Mouse (Mus musculus) brain, embryonic 18.5 days (tissue): ENCODE results near the gene Pick1.
"Not testable (repeated sequence)": the region's sequence is repeated elsewhere in the genome, so short reads cannot be mapped to it uniquely, and the experiment has no call there.

Experiments
- DNase-seq: peaks from one replicate; pipeline ENCODE4 v3.0.0-alpha.2; 2012; ENCODE audit warnings: low read depth, low spot score

Pick1 gene

GRCm38 (mm10) chr15:79224685-79225084 lies 4.3 kb upstream of the Pick1 start:
- no peak for DNase-seq

GRCm38 (mm10) chr15:79225780-79226179 lies 3.2 kb upstream of the Pick1 start:
- not testable (repeated sequence) for DNase-seq

GRCm38 (mm10) chr15:79235268-79235667 lies 6.3 kb downstream of the Pick1 start:
- no peak for DNase-seq

- DNase-seq, result no peak
Measured at GRCm38 (mm10) chr15:79238036-79238435, 9.1 kb downstream of the Pick1 start.

- no peak for DNase-seq
Measured at GRCm38 (mm10) chr15:79242574-79243233, 13.7 kb downstream of the Pick1 start.

DNA sequence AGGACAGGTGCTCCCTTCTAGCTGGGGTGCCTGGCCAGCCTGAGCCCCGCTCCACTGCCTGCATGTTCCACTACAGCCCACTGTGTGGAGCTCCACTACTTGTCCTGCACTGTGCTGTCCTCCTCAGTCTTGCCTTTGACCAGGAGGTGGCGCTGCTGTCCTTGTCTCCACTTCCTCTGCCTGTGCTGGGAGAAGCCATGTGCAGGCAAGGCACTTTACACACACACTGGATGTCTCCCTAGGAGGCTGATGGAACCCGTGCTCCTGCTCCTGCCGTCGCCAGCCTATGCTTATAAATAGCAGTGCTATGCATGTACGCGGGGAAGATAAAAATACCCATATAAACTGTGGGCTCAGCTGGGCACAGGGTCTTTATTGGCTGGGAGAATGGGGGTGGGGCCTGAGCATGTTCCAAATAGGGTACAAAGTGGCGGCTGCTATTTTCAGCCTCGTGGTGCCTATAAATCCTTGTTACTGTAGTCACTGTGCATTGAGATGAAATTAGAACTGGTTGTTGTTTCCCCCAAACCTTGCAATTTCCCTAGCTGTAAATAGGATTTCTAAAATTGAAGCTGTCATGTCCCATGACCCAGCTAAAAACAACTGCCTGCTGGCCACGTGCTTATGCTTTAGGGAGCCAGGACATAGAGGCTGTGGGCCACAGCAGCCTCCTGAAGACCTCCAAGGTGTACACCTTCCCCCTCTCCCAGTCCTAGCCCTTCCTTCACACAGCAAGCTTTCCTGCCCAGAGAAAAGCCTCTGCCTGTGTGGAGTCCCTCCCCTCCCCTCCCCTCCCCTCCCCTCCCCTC lies 14.5 kb downstream of the Pick1 start:
- DNase-seq, result peak; percentile 93

GRCm38 (mm10) chr15:79244071-79244893 lies 15.3 kb downstream of the Pick1 start:
- no peak for DNase-seq

- DNase-seq, result no peak
Measured at GRCm38 (mm10) chr15:79245321-79245720, 16.3 kb downstream of the Pick1 start.

DNA sequence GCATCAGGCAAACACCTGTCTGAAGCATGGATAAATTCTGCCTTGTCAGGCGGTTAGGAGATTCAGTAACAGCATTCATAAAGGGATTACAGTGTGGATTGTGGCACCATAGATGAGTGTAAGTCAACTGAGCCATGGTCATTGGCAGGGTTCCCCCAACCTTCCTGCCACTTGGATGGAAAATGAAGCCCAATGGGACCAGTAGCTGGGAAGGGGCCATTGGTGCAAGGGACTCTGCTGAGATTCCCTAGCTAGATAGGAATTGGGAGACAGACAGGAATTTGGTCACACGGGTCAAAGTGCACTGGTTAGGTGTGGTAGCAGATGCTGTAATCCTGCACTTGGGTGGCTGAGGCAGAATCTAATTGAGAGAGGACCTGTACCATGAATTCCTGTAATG lies 21.3 kb downstream of the Pick1 start:
- DNase-seq, result no peak

GRCm38 (mm10) chr15:79251168-79251567 lies 22.2 kb downstream of the Pick1 start:
- DNase-seq, result no peak

GRCm38 (mm10) chr15:79251781-79252491 lies 23.0 kb downstream of the Pick1 start:
- no peak for DNase-seq

DNA sequence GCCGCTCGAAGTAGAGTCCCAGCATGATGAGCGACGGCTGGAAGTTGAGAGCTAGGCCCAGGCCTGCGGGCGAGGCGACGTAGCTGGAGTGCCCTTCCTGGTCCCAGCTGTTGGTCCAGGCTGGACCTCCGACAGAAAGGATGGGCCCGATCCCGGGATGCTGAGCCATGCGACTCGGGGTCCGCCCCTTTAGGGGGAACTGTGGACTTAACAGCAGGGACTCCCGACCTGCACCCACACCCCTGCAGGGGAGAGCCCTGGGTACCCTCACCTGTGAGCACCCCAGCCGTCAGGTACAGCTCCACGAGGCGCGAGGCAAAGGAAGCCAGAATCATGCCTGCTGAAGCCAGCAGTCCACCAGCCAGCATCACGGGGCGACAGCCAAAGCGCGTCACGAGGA lies 23.6 kb downstream of the Pick1 start:
- no peak for DNase-seq

GRCm38 (mm10) chr15:79254661-79255060 lies 25.7 kb downstream of the Pick1 start, which contains the start of gene Slc16a8:
Slc16a8 (minus strand) TSS chr15:79254761.
- no peak for DNase-seq

- no peak for DNase-seq
Measured at GRCm38 (mm10) chr15:79258521-79258920, 29.5 kb downstream of the Pick1 start.

- DNase-seq, result no peak
Measured at GRCm38 (mm10) chr15:79261095-79261725, 32.2 kb downstream of the Pick1 start.

- DNase-seq, result no peak
Measured at GRCm38 (mm10) chr15:79261757-79262156, 32.8 kb downstream of the Pick1 start.

DNA sequence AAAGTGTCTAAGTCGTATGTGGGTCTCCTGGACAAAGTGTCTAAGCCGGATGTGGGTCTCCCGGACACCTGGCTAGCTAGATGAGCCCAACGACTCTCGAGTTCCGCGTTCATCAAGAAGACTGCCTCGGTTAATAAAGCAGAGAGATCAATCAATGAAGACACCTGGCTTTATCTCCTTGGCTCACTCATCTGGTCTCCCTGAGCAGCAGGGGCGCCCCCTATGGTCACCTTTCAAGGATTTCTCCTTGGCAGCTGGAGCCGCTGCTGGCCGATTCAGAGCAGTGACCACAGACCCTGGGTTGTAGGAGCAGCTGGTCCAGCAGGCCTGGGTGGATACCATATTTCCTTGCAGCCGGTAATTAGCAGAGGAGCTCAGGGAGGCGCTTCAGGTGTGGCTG lies 33.4 kb downstream of the Pick1 start:
- no peak for DNase-seq

DNA sequence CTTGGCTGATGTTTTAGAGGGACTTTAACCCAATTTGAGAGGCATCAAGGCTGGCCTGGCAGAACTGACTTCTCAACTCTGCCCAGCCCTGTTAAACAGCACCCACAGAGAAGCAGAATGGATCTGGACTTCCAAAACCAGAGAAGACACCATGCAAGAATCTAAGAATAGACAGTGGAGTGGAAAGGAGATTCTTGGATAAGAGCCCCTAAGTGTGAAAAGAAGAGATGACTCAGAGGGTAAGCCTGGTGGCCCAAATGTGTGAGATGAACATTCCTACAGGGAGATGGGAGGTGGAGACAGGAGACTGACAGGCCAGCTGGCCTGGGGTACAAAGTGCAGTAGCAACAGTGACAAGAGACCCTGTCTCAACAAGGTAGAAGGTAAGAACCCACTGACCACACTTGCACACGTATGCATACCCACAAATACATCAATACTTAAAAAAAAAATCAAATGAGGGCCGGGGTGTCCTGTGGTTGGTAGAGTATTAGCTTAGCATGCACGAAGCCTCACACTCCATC lies 33.9 kb downstream of the Pick1 start:
- DNase-seq, result no peak

- DNase-seq, result no peak
Measured at GRCm38 (mm10) chr15:79263726-79264125, 34.8 kb downstream of the Pick1 start.

DNA sequence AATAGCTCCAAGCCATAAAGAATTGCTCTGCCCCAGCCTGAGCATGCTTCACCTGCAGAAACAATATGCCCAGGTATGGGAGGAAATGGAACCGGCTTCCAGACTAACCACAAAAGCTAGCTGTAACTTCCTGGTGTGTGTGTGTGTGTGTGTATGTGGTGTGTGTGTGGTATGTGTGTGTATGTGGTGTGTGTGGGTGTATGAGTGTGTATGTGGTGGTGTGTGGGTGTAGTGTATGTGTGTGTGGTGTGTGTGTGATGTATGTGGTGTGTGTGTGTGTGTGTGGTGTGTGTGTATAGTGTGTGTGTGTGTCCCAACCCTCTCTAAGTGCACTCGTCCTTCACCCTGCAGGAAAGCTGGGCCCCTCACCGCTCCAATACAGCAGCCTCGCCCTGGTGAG lies 36.4 kb downstream of the Pick1 start:
- DNase-seq, result no peak

DNA sequence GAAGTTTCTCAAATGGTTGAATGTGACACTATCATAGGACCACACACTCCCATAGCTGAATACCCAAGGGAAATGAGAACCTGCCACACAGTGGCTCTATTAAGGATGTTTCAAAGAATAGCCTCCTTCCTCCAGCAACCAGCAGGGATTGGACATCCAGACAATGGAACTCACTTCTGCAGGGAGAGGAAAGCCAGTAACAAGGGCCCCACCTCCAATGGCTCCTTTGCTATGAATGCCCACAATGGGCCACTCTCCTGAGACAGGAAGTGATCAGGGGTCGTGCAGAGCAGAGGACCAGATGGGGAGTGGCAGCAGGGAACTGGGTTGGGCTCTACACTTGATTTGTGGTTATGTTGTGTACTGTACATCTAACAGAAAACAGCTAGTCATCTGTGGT lies 39.5 kb downstream of the Pick1 start:
- no peak for DNase-seq
